Mouse (Mus musculus): ENCODE data around the gene Camkmt.
A peak's percentile ranks its signal among the peaks of the same experiment; 100 is the strongest.

Gene Camkmt

DNA sequence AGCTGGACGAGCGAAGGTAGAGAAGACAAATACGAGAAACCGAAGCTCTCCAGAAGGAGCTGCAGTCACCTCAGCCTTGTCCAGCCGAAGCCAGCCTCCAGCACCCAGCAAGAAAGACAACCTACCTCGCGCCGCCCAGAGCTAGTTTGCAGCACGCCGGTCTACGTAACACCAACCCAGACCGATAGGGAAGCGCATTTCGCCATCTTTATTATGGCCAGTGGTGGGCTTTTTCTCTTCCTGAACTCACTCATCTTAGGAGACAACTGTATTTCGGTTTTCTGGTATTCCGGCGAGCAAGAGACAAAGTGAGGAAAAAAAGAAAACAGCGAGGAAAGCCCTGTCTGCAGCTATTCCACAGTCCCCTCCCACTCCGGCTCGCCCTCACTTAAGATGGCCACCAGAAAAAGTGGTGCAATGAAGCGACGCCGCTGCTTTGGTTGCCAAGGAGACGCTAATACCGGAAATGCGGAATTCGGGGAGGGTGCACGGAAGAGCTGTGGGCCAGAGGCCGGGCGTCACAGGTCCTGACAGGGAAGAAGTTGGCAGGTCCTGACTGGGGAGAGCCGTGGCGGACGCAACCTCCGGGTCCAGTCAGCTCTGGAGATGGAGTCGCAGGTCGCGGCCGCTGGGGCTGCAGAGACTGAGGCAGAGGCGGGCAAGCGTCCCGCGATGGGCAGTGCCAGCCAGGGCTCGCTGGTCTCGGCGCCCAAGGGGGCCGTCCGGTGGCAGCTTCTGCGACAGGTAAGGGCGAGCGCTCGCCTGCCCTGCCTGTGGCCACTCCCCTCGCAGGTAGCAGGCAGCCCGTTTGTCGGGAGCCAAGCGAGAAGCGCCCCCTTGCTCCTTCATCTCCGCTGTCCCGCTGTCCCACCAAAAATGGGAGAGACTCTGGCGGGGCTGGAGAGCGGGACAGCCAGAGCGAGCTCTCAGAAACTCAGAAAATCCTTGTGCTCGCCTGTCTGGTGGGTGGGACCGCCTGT is at the start of gene Camkmt, which contains the start of gene Prepl:
Camkmt (plus strand) TSS at position 433 of the 980 bp plus-strand sequence.
Prepl (minus strand) TSS at position 122 of the 980 bp plus-strand sequence.
- DNase-seq (ENCODE audit: low read depth, low spot score), result peak; percentile 99

DNA sequence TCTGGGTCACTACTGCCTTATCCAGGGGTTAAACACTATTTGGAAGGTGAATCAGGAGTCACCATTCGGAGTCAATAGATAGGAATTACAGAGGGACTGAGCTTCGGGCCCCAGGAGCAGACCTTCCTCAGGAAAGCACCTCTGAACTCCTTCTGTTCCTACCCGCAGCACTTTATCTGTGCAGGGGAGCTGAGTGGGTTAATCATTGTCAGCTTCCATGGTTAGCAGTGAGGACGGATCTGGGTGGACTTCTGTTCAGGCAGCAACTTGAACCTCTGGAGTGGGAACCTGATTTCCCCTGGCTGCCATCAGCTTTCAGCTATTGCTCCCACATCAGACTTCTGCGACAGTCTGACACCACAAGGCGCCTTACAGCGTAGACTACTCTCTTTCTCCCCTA is 49.4 kb upstream of the Camkmt start:
- DNase-seq (ENCODE audit: low read depth, low spot score), result no peak

DNA sequence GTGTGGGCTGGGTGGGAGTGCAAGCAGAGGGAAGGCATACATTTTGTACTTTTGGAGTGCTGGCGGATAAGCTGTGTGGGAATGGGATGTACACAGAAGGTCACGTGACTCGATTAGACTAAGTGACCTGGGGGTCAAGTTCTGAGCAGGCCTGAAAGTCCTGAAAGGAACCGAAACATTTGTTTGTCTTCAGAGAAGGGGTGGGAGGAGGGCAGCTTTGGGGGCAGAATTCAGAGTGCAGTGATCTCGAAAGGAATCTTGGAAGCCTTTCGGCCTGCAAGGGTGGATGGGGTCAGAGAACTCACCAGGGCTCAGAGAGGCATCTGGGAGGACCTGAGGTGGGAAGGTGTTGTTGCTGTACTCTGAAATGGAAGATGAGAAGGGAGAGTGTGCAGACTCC is 47.9 kb upstream of the Camkmt start:
- DNase-seq (ENCODE audit: low read depth, low spot score), result no peak

DNA sequence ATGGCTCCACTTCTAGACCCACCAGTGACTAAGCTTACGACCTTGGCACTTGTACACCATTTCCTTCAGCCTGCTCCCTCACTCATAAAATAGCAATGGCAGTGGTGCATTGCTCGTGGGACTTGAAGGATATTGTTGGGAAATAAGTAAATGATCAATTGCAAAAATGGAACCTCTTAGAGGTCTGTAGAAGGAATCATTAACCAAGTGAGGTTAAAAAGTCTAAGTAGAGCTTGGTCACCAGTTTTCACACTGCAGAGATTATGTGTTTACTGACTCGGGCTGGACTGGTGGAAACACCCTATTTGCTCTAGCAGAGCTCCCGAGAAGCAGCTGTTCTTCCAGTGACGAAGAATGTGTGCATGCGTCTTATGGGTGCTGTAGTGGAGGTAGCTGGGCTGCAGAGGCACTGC is 46.9 kb upstream of the Camkmt start:
- no peak for DNase-seq (ENCODE audit: low read depth, low spot score)

DNA sequence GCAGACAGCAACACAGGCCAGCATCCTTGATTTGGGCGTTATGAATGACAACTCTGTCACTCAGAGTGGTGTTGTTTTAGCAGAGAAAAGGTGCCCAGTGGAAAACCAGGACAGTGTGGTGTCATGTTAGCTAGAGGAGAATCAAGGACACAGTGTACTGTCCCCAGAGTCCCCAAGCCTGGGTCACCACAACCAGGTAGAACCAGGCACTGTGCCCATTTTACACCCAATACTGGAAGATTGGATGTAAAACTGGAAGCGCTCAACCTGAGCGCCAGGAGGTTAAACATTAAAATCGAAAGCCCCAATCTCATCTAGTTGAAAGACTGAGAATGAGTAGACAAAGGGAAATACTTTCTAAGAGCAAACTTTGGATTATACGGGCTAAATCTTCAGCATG is 45.9 kb upstream of the Camkmt start:
- no peak for DNase-seq (ENCODE audit: low read depth, low spot score)

DNA sequence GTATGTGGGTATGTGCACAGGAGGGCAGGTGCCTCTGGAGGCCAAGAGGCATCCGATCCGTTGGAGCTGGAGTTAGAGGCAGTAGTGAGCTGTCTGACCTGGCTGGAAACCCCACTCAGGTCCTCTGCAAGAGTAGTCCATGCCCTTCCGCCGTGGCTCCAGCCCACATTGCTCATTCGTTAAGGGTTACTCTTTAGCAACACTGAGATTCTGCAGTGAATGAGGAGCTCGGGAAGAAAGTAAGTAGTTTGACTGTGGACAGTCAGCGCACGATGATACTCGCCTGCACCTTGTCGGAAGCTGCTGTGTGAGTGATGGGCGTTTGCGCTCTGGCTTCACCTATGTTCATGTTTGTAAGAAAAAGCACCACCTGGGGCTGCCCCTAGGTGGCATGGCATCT is 45.2 kb upstream of the Camkmt start:
- DNase-seq (ENCODE audit: low read depth, low spot score), result no peak

DNA sequence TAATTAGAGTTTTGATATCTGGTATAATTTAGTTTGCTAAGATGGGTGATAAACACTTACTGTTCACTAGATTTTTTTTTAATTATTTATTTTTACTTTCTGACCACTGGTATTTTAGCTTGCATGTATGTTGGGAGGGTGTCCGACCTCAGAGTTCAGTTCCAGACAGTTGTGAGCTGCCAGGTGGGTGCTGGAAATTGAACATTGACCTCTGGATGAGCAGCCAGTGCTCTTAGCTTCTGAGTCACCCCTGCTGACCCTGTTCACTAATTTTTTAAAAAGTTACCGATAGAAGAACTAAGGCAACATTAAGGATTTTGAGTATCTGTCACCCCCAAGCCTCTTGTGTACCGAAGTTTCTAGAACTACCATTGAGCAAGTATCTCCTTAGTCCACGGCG is 42.0 kb upstream of the Camkmt start:
- no peak for DNase-seq (ENCODE audit: low read depth, low spot score)

DNA sequence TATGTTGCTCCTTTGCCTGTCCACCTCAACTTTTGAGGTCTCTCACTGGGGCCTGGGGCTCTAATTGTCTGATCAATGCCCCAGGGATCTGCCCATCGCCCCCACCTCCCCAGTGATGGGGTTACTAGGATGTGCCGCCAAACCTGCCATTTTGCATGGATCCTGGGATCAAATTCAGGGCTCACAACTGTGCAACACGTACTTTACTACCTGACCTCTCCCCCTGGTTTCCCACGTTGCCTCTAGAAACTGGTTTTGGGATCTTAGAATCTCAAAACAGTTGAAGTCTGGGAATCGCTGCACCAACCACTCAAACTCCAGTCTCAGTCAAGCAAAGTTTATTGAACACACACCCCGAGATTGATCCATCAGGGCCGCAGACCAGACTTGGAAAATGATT is 32.1 kb upstream of the Camkmt start:
- no peak for DNase-seq (ENCODE audit: low read depth, low spot score)

DNA sequence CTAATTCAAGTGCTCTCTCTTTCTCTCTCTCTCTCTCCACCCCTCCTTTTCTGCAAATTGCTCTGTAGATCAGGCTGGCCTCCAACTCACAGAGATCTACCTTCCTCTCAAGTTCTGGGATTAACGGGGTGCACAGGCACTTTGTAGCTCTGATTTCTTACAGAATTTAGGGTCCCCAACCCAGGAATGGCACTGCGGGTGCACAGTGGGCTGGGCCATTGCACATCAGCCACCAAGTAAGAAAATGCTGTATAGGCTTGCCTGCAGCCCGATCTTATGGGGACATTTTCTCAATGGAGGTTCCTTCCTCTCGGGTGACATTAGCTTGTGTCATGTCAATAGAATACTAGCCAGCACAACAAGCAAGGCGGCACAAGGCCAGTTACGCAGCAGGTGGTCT is 31.2 kb upstream of the Camkmt start:
- no peak for DNase-seq (ENCODE audit: low read depth, low spot score)

DNA sequence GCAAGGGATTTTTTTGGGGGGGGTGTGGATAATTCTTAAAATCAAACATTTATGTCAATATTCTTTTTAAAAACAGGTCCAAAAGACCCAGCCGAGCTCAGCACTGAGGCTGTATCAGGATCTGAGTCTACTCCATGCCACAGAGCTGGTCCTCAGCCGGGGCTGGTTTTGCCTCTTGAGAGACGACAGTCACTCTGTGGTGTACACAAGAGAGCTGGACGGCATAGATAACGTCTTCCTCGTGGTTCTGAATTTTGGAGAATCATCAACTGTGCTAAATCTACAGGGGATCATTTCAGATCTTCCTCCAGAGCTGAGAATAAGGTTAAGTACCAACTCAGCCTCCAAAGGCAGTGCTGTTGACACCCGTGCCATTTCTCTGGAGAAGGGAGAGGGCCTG is 26.8 kb upstream of the Camkmt start:
- no peak for DNase-seq (ENCODE audit: low read depth, low spot score)

DNA sequence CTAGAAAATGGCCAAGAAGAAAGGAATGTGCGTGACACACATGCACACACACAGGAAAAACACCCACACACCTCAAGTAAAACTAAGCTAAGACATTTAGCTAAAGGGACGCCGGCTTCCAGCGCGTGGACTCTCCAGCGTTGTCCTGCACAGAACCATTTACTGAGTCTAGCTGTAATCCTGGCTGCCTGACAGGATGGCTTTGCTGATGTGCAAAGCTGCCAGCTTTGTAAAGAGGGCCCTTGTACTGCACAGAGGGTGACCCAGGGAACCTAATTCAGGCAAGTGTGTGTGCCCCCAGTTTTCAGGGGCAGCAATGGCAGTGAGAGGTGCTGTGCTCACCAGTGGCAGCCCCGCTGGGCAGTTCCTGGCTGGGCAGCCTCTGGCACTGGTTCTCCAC is 23.0 kb upstream of the Camkmt start:
- DNase-seq (ENCODE audit: low read depth, low spot score), result no peak

DNA sequence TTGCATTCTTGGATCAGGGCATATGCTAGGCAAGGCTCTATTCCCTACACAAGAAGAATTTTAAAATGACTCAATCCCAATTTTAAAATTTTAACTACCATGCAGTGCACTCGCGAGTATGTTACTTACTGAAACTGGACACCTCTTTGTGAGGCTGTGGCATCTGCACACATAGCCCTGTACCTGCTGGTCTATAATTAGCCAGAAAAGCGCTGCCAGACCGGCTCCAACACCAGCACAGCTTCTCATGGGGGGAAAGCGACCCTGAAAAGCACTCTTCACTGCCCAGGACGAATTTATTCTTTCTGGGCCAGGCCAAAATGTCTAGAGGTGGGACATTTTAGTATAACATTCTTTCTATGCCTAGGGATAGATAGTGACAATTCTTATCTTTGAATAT is 19.7 kb upstream of the Camkmt start:
- DNase-seq (ENCODE audit: low read depth, low spot score), result no peak

DNA sequence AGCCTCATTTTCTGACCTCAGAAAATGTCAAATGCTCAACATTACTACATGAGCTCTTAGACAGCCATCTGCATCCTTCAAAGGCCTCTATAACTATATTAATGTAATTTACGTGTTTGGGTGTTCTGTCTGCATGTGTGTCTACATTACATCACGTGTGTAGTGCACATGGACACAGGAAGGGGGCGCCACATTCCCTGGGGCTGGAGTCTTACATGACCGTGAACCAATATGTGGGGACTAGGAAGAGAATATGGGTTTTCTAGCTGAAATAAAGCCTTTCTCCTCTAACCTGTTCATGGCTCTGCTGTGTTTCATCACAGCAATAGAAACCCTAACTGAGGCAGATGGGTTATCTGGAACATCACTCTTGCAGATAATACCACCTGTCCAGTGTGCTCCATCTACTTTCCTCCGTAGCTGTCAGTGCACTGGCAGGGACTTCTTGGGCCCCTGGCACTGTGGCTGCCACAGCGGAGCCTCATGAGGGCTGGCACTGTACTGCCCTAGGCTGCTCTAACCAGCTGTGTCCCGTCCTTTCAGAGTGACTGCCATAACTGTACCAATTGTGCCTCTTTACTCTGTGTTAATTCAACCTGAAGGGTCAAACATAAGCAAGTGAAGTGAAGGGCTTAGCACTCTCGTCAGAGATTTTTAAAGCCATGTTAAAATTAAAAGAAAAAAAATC is 19.1 kb upstream of the Camkmt start:
- no peak for DNase-seq (ENCODE audit: low read depth, low spot score)

DNA sequence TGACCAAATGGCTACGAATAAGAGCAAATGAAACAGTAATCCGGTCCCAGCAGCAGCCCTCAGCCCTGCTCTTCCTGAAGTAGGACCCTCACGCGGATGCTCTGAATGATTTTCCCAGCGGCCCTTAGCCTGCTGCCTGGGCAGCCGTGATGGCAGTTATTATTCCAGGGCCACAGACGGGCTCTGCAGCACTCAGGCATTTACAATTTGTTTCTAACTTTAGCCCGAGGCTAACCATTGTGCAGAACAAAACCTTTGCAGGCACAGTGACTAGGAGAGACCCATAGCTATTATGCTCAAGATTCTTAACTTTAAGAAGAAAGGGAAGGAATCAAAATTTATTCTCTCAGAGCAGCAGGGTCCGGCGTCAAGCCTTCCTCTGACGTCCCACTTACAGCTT is 18.0 kb upstream of the Camkmt start:
- no peak for DNase-seq (ENCODE audit: low read depth, low spot score)

DNA sequence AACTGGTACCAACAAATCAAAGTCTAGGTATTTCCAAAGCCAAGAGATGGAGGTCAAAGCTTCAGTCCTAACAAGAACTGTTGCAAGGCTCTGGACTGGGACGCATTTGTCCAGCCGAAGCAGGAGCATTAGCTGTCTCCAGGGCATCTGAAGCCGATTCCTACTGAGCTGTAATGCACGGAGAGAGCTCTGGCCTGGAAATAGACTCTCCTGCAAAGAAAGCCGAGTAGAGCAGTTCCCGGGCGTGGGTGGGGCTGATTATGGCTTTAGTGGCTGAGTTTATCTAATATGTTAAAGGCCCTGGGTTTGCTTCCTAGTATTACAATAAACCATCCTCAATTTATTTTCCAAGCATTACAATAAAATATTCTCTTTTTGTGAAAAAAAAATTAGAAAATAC is 17.1 kb upstream of the Camkmt start:
- no peak for DNase-seq (ENCODE audit: low read depth, low spot score)

DNA sequence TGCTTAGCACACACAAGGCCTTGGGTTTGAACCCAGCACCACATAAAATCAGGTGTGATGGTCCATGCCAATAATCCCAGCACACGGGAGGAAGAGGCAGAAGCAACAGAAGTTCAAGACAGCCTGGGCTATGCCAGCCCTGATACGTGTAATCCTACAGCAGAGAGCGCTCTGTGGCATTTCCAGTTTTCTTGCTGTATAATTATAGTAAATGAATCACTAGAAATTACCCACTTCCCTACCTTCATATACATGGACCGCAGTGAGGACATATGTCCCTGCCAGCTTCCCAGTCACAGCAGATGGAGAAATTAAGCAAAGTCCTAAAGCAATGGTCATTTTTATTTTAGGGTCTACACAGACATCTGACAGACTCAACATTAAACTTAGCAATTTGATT is 16.3 kb upstream of the Camkmt start:
- DNase-seq (ENCODE audit: low read depth, low spot score), result no peak

DNA sequence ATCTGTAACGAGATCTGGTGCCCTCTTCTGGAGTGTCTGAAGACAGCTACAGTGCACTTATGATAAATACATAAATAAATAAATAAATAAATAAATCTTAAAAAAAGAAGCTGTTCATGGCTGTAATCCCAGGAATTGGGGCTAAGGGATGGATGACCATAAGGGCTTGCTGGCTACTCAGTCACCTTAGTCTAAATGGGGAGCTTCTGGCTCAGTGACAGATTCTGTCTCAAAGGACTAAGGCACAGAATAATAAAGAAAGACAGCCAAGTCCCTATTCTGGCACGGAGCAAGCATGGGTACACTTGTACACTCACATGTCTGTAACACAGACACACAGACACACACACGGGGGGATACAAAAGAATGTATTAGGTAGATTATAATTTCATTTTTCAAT is 11.1 kb upstream of the Camkmt start:
- DNase-seq (ENCODE audit: low read depth, low spot score), result no peak

DNA sequence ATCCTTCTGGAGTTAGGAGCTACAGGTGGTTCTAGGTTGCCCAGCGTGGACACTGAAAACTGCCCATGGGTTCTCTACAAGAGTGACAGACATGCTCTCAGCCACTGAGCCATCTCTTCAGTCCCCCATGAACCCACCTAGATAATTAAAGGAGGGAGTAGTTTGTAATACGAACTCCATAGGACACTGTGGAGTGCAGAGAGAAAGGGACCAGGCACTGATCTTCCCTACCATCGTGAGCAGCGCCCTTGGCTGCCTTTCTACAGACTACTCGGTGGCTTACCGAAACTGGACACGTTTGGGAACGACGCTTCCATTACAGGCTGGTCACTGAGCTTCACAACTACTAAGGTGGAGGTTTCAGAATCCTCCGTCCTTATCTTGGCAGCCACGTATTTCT is 9.6 kb upstream of the Camkmt start:
- no peak for DNase-seq (ENCODE audit: low read depth, low spot score)

DNA sequence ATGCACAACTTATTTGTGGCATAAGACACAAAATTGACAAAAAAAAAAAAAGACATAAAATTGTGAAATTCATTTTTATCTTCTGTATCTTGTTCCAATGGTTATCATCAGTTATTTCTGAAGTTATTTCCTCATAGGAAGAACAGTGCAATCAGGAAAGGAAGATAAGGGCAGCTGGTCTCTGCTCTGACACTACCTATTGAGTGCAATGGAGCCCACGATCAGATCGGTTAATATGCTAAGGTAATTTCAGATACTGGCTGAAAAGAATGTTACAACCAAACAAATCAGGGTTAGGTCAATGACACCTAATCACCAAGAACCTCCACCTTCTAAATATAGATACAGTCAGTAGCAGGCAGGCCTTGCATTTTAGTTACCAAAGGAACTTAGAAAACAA is 5.0 kb upstream of the Camkmt start:
- DNase-seq (ENCODE audit: low read depth, low spot score), result no peak

DNA sequence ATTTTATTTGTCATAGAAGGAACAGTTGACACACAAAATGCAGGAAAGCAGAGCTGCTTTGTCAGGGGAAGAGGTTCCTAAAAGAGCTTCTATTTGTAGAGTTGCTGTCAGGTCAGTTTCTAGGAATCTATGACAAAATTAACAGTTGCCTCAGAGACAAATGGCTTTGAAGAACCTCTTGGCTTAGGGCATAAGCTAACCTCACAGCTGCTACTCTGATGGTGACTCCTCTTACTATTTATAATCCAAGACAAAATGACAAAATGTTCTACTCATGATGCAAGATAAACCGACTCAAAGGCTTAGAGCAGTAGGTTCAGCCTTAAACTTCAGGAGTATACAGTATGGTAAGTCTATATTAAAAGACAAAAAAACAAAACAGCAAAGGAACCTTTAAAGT is 3.9 kb upstream of the Camkmt start:
- DNase-seq (ENCODE audit: low read depth, low spot score), result no peak

DNA sequence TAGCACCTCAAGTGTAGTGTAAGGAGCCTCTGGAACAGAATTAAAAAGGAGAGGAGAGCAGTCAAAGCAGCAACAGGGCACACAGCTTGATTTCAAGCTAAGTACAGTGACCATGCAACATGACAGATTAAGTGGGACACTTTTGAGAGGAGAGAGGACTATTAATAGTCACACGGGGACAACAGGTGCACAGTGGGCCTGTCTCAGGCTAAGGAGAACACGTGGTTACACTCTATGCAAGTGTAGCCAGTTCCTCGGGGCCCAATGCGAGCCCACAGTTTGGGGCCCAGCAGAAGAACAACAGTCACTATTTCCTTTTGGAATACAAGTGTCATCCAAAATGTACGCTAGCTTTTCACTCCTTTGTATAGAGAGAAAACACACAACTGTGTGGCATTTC is 2.8 kb upstream of the Camkmt start:
- no peak for DNase-seq (ENCODE audit: low read depth, low spot score)

DNA sequence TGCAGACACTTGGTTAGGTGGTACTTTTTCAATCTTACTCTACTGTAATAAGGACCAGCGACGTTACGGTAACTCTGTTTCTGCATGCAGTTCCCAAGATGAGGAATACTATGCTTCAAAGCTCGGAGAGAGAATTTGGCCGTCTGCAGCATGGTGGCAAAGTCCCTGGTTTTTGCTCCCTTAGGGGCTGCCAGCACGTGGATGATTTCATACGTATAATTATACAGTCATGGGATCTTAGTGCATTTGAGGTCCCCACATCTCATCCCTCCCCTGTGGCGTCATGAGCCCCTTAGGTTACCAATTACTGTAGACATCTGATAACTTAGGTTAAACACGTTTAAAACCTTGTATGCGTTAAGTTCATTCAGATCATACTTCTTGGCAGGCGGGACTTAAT is 2.0 kb upstream of the Camkmt start:
- no peak for DNase-seq (ENCODE audit: low read depth, low spot score)

DNA sequence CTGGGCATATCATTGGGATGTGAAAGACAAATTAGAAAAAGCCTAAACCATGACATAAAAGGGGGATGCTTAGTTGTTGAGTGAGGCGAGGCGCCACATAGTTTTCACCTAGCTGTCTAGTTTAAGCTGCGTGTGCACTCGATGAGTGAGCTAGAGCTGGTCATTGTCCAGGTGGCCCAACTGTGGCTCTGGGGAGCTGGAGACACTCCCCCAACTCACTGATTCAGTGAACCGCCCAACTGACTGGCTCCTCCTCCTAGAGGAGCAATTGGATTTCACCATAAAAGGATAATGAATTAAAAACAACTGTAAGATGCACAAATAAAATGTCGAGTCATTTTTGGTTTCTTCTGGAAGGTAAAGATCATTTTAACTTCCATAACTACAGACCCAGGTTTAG is 1.3 kb upstream of the Camkmt start:
- peak; percentile 54 for DNase-seq (ENCODE audit: low read depth, low spot score)

Data from R1 (cell line).